Mouse (Mus musculus) common myeloid progenitor, adult 5-6 weeks (primary cell): ENCODE measurements around the gene 1700001C19Rik. TPM values are rescaled to one million over a fixed set of nuclear protein-coding genes. Genes with fewer than 3 reads are reported as not detected.

ENCODE experiments used
- ATAC-seq: replicated peaks from 2 replicates; pipeline ENCODE4 v1.8.0; 2016; ENCODE audit warnings: low read depth, mild to moderate bottlenecking, moderate TSS enrichment, inconsistent platforms; ENCODE audit not compliant: poor library complexity, severe bottlenecking
- total RNA-seq: library from RNA; stranded (forward); fragments of 200-1000, 187-1606 nt; gene quantifications from 2 replicates; pipeline ENCODE4 v1.2.3, GENCODE M21; 2017

The 1700001C19Rik gene
- total RNA-seq, 1 experiment from 2014 or later = not detected

GRCm38 (mm10) chr17:47386649-47387048 is 50.5 kb downstream of the 1700001C19Rik start:
- 0 out of 2 replicates have a peak, but pooled peaks have one; percentile 42 for ATAC-seq

GRCm38 (mm10) chr17:47385145-47385544 is 52.0 kb downstream of the 1700001C19Rik start, which contains the start of gene Guca1b:
Gene Guca1b (plus strand): TSS chr17:47385393.
- ATAC-seq = no peak

- ATAC-seq = no peak
These were observed 53.1 kb downstream of the 1700001C19Rik start for GRCm38 (mm10) chr17:47384064-47384463.

- no peak for ATAC-seq
These were observed 53.9 kb downstream of the 1700001C19Rik start for GRCm38 (mm10) chr17:47383266-47383665.

- ATAC-seq = no peak
These were observed 55.3 kb downstream of the 1700001C19Rik start for GRCm38 (mm10) chr17:47381917-47382316.

- ATAC-seq = no peak
These were observed 59.0 kb downstream of the 1700001C19Rik start for GRCm38 (mm10) chr17:47378133-47378532.

GRCm38 (mm10) chr17:47376779-47377280 is 60.3 kb downstream of the 1700001C19Rik start:
- no peak for ATAC-seq

GRCm38 (mm10) chr17:47373991-47374390 is 63.2 kb downstream of the 1700001C19Rik start:
- ATAC-seq = no peak

- peak; percentile 71; the same call in 1 of the 2 replicates for ATAC-seq
These were observed 65.7 kb downstream of the 1700001C19Rik start for GRCm38 (mm10) chr17:47371451-47371850.

GRCm38 (mm10) chr17:47369087-47369443 is 68.1 kb downstream of the 1700001C19Rik start:
- ATAC-seq = peak; percentile 55

GRCm38 (mm10) chr17:47368401-47369086 is 68.6 kb downstream of the 1700001C19Rik start, which contains the start of gene Mrps10:
Gene Mrps10 (plus strand): TSS chr17:47368887.
- peak; percentile 95 for ATAC-seq

Other genes starting within 250 kb of the 1700001C19Rik start
- 56.6 and 62.0 TPM in 2 replicates for gene Mrps10, start 68.5 kb downstream of the 1700001C19Rik start, total RNA-seq
- gene Guca1b, start 52.0 kb downstream of the 1700001C19Rik start, total RNA-seq = not detected in 2 replicates
- 1.4 TPM in 1 of 2 replicates, not detected in the other for gene Guca1a, start 36.8 kb downstream of the 1700001C19Rik start, total RNA-seq
- 0.39 and 0.87 TPM in 2 replicates for gene AI661453, start 761 bp downstream of the 1700001C19Rik start, total RNA-seq
- gene Taf8, start 64.9 kb upstream of the 1700001C19Rik start, total RNA-seq = 45.2 and 64.5 TPM in 2 replicates
- 45.1 and 61.9 TPM in 2 replicates for gene Ccnd3, start 67.7 kb upstream of the 1700001C19Rik start, total RNA-seq
- gene Bysl, start 174.1 kb upstream of the 1700001C19Rik start, total RNA-seq = 14.7 and 18.3 TPM in 2 replicates
- 32.2 and 42.8 TPM in 2 replicates for gene Med20, start 174.2 kb upstream of the 1700001C19Rik start, total RNA-seq
- 0.69 and 0.97 TPM in 2 replicates for gene Gm20517, start 174.2 kb upstream of the 1700001C19Rik start, total RNA-seq
- 4.9 and 11.4 TPM in 2 replicates for gene Usp49, start 193.3 kb upstream of the 1700001C19Rik start, total RNA-seq